Mouse (Mus musculus) limb, embryonic 10.5 days (tissue): Measurements from ENCODE around the gene Spag16. TPM values are rescaled to one million over a fixed set of nuclear protein-coding genes. Genes with fewer than 3 reads are reported as not detected.

ENCODE experiments used
- DNase-seq: peaks from one replicate; pipeline ENCODE4 v3.0.0-alpha.2; 2017; ENCODE audit warnings: low spot score
- H3K27ac ChIP-seq: fragments of 300-500 bp; sonication (generic); 2 replicates; pipeline ENCODE4 v1.5.1; 2016; ENCODE audit warnings: mild to moderate bottlenecking
- H3K27me3 ChIP-seq: fragments of 300-500 bp; sonication (generic); 2 replicates; pipeline ENCODE4 v1.6.1; 2016; ENCODE audit warnings: low read depth, mild to moderate bottlenecking; ENCODE audit not compliant: poor library complexity, severe bottlenecking
- H3K36me3 ChIP-seq: fragments of 300-500 bp; sonication (generic); 2 replicates; pipeline ENCODE4 v1.6.1; 2016; ENCODE audit warnings: mild to moderate bottlenecking, moderate library complexity
- H3K4me1 ChIP-seq: fragments of 300-500 bp; sonication (generic); 2 replicates; pipeline ENCODE4 v1.6.1; 2016
- H3K4me3 ChIP-seq: fragments of 300-500 bp; sonication (generic); 2 replicates; pipeline ENCODE4 v1.5.1; 2016; ENCODE audit warnings: mild to moderate bottlenecking, moderate library complexity
- H3K9me3 ChIP-seq: fragments of 300-500 bp; sonication (generic); replicated peaks from 2 replicates; pipeline ENCODE4 v1.6.1; 2016; ENCODE audit warnings: mild to moderate bottlenecking
- WGBS: fragments of 180-500 bp; shearing (Covaris S2); methylation state at CpG from one replicate; pipeline ENCODE4 v1.1.7; 2016; 5-methylcytosine and 5-hydroxymethylcytosine counted together
- polyA plus RNA-seq: library from polyadenylated mRNA; unstranded; fragments of >200 nt; fragmentation: Nextera tagmentation; extraction: Ambion mirVana; gene quantifications from 2 replicates; pipeline ENCODE4 v1.2.1, GENCODE M21; 2016

The Spag16 gene
- polyA plus RNA-seq, 1 experiment from 2014 or later, result 2.2 TPM

GRCm38 (mm10) chr1:70354014-70354413, 527.2 kb downstream of the Spag16 start:
- Histone ChIP-seq H3K9me3 (no peaks in the 10 kb centered on the region), H3K27ac (no peak overlapping the region), H3K27me3 (no peaks in the 10 kb centered on the region), H3K36me3 (no peaks in the 10 kb centered on the region), H3K4me1 (no peaks in the 10 kb centered on the region), H3K4me3 (no peak overlapping the region)
- DNase-seq, result no peak

DNA sequence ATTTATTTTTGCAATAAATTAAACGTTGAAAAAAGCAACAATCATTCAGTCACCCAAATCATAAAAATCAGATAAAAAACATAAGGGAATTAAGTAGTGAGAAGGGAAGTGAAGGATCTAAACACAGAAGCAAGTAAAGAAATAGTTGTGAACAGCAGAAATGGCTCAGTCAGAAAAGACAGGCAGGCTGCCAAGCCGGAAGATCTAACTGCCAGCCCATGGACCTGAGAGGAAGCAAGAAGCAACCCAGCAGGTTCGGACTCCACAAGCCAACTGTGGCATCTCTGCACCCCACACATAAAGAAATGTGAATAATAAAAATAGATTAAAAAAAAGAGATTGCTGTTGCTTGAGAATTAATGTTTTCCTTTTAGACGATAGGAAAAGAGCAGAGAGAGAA, 545.0 kb downstream of the Spag16 start:
- Histone ChIP-seq H3K36me3 (no peaks in the 10 kb centered on the region), H3K4me1 (no peaks in the 10 kb centered on the region), H3K27ac (no peak overlapping the region), H3K9me3 (no peaks in the 10 kb centered on the region), H3K4me3 (no peak overlapping the region), H3K27me3 (no peaks in the 10 kb centered on the region)
- WGBS, result 74% methylated on average over 4 of the region's 4 CpGs
- no peak for DNase-seq

- Histone ChIP-seq H3K27me3 (no peaks in the 10 kb centered on the region), H3K4me1 (no peaks in the 10 kb centered on the region), H3K36me3 (no peaks in the 10 kb centered on the region), H3K4me3 (no peak overlapping the region), H3K9me3 (no peaks in the 10 kb centered on the region), H3K27ac (no peak overlapping the region)
- WGBS, result 91% methylated on average over 7 of the region's 7 CpGs
- no peak for DNase-seq
Measured at GRCm38 (mm10) chr1:70380096-70380495, 553.3 kb downstream of the Spag16 start.

GRCm38 (mm10) chr1:70442209-70443080, 615.7 kb downstream of the Spag16 start:
- WGBS, result 69% methylated on average over 9 of the region's 9 CpGs
- Histone ChIP-seq H3K36me3 (no peaks in the 10 kb centered on the region), H3K27ac (no peak overlapping the region), H3K4me3 (no peak overlapping the region), H3K27me3 (no peaks in the 10 kb centered on the region), H3K4me1 (no peaks in the 10 kb centered on the region; the same call in 1 of the 2 replicates), H3K9me3 (no peaks in the 10 kb centered on the region)
- no peak for DNase-seq

GRCm38 (mm10) chr1:70479864-70480263, 653.1 kb downstream of the Spag16 start:
- no peaks in the 10 kb centered on the region for H3K36me3 ChIP-seq
- no peaks in the 10 kb centered on the region for H3K27me3 ChIP-seq
- no peaks in the 10 kb centered on the region for H3K9me3 ChIP-seq
- no peaks in the 10 kb centered on the region for H3K4me1 ChIP-seq
- 100% methylated on average over 1 of the region's 1 CpGs for WGBS
- DNase-seq, result no peak
- H3K4me3 ChIP-seq, result no peak overlapping the region
- H3K27ac ChIP-seq, result no peak overlapping the region

DNA sequence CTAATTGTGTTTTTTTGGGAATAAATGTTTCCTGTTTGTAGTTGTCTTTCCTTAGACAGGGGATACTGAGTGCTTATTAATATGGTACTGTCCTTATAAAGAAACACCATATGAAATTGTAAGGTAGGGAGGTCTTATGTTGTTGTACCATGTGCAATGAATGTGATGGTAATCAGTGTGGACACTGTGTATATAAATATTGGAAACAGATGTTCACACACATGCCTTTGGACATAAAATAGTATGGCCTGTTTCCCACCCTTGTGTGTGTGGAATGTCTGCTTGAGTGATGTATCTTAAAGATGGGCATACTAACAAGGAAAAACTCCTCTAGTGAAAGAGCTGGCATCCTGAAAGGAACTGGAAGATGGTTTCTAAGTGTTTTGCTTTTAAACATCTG, 692.1 kb downstream of the Spag16 start:
- H3K36me3 ChIP-seq, result no peaks in the 10 kb centered on the region
- no peak for DNase-seq
- no peak overlapping the region for H3K27ac ChIP-seq
- no peaks in the 10 kb centered on the region for H3K4me1 ChIP-seq
- no peaks in the 10 kb centered on the region for H3K9me3 ChIP-seq
- no peak overlapping the region for H3K4me3 ChIP-seq
- no peaks in the 10 kb centered on the region for H3K27me3 ChIP-seq

GRCm38 (mm10) chr1:70527134-70527533, 700.4 kb downstream of the Spag16 start:
- WGBS, result 55% methylated on average over 2 of the region's 2 CpGs
- Histone ChIP-seq H3K4me3 (no peak overlapping the region), H3K27me3 (no peaks in the 10 kb centered on the region), H3K4me1 (no peaks in the 10 kb centered on the region), H3K27ac (no peak overlapping the region), H3K9me3 (no peaks in the 10 kb centered on the region), H3K36me3 (no peaks in the 10 kb centered on the region)
- no peak for DNase-seq

- WGBS, result 83% methylated on average over 2 of the region's 2 CpGs
- no peak overlapping the region for H3K27ac ChIP-seq
- no peaks in the 10 kb centered on the region for H3K4me1 ChIP-seq
- H3K27me3 ChIP-seq, result no peaks in the 10 kb centered on the region
- H3K9me3 ChIP-seq, result no peaks in the 10 kb centered on the region
- no peaks in the 10 kb centered on the region for H3K36me3 ChIP-seq
- no peak for DNase-seq
- H3K4me3 ChIP-seq, result no peak overlapping the region
Measured at GRCm38 (mm10) chr1:70529771-70530170, 703.0 kb downstream of the Spag16 start.

DNA sequence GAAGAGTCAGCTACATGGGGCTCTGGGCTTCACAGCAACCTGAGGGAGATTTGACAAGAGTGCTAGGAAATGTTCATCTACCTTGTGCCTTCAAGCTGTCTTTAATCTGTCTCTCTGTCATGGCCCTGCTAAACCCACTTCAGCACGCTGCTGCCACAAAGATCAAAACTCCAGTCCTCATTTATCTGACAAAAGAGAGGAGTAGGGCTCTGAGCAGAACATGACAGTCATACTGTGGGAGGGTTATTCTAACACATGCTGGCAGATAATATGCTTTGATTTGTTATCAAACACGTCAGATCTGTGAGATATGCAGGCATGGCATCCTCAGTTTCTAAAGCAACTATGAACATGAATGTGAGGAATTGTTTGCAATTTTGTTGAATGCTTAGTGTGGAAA, 725.1 kb downstream of the Spag16 start:
- 84% methylated on average over 2 of the region's 2 CpGs for WGBS
- no peaks in the 10 kb centered on the region for H3K36me3 ChIP-seq

DNA sequence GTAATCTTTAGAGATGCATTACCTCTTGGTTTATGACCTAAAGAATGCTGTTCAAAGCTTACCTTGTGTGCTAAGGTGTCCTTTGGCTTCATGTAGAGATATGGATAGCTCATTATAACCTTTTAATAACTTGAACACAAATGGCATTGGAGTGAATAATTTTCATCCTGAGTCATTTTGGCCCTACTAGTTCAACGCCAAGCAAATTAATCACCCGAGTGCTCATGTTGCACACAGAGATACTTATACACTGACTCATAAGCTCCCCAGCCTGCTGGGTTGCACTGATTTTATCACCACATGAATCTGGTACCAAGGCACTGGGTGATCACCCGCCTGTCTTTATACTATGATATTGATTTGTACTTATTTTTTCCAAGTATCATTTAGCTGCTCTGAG, 795.0 kb downstream of the Spag16 start:
- no peak for DNase-seq
- Histone ChIP-seq H3K27me3 (no peaks in the 10 kb centered on the region), H3K36me3 (no peaks in the 10 kb centered on the region), H3K4me3 (no peak overlapping the region), H3K4me1 (no peaks in the 10 kb centered on the region), H3K9me3 (no peaks in the 10 kb centered on the region), H3K27ac (no peak overlapping the region)
- WGBS, result 93% methylated on average over 3 of the region's 3 CpGs

More for the DNA sequence above, 725.1 kb downstream of the Spag16 start:
- no peak for DNase-seq
- H3K27ac ChIP-seq, result no peak overlapping the region
- H3K27me3 ChIP-seq, result no peaks in the 10 kb centered on the region
- H3K4me1 ChIP-seq, result no peaks in the 10 kb centered on the region
- H3K4me3 ChIP-seq, result no peak overlapping the region
- H3K9me3 ChIP-seq, result no peaks in the 10 kb centered on the region

- no peaks in the 10 kb centered on the region for H3K4me1 ChIP-seq
- H3K4me3 ChIP-seq, result no peak overlapping the region
- no peak for DNase-seq
- H3K27ac ChIP-seq, result no peak overlapping the region
- 87% methylated on average over 5 of the region's 5 CpGs for WGBS
- H3K27me3 ChIP-seq, result no peaks in the 10 kb centered on the region
- H3K36me3 ChIP-seq, result no peaks in the 10 kb centered on the region
- H3K9me3 ChIP-seq, result no peaks in the 10 kb centered on the region
Measured at GRCm38 (mm10) chr1:70624803-70625460, 798.2 kb downstream of the Spag16 start.

- 95% methylated on average over 4 of the region's 4 CpGs for WGBS
Measured at GRCm38 (mm10) chr1:70652719-70653118, 825.9 kb downstream of the Spag16 start.

DNA sequence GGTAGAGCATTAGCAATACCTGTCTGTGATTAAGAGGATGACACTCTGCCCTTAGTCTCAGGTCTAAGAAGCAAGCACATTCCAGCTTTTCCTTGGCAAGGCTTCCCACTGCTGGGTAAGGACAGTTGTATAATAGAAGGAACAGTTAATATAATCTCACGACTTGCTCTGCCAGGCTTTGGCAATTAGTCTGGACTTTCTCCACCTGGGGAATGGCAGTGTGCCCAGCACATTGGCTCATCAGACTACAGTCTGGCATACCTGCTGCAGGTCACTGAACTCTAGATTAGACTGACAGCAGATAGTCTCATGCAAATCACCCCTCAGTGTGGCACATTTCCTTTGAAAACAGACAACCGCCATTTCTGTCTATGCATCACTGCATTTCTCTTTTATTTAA, 865.8 kb downstream of the Spag16 start:
- DNase-seq, result no peak
- 86% methylated on average over 2 of the region's 2 CpGs for WGBS
- Histone ChIP-seq H3K9me3 (no peaks in the 10 kb centered on the region), H3K4me3 (no peak overlapping the region), H3K4me1 (no peaks in the 10 kb centered on the region), H3K36me3 (no peaks in the 10 kb centered on the region), H3K27ac (no peak overlapping the region), H3K27me3 (no peaks in the 10 kb centered on the region)

More at GRCm38 (mm10) chr1:70652719-70653118, 825.9 kb downstream of the Spag16 start:
- H3K4me1 ChIP-seq, result no peaks in the 10 kb centered on the region
- H3K9me3 ChIP-seq, result no peaks in the 10 kb centered on the region
- no peak for DNase-seq
- no peaks in the 10 kb centered on the region for H3K27me3 ChIP-seq
- no peaks in the 10 kb centered on the region for H3K36me3 ChIP-seq
- H3K4me3 ChIP-seq, result no peak overlapping the region
- H3K27ac ChIP-seq, result no peak overlapping the region
